Mouse (Mus musculus): Measurements from ENCODE around the gene Fam168a. TPM values are rescaled to one million over a fixed set of nuclear protein-coding genes. Genes with fewer than 3 reads are reported as not detected.
A peak's percentile ranks its signal among the peaks of the same experiment; 100 is the strongest.
"Not testable (repeated sequence)": the region's sequence is repeated elsewhere in the genome, so short reads cannot be mapped to it uniquely, and the experiment has no call there.

Gene Fam168a
- total RNA-seq, 2 experiments from 2014 or later: 35.2 to 39.8 TPM

GRCm38 (mm10) chr7:100699771-100700770, 6.4 kb upstream of the Fam168a start:
- DNase-seq: no peak

GRCm38 (mm10) chr7:100706883-100707480, 547 bp downstream of the Fam168a start:
- no peak for DNase-seq

GRCm38 (mm10) chr7:100718741-100719140, 12.3 kb downstream of the Fam168a start:
- DNase-seq: no peak

- DNase-seq: no peak
These were observed 15.8 kb downstream of the Fam168a start for GRCm38 (mm10) chr7:100722268-100722667.

GRCm38 (mm10) chr7:100723453-100724294, 17.2 kb downstream of the Fam168a start:
- no peak for DNase-seq

GRCm38 (mm10) chr7:100727538-100728085, 21.2 kb downstream of the Fam168a start:
- DNase-seq: no peak

- no peak for DNase-seq
These were observed 23.3 kb downstream of the Fam168a start for GRCm38 (mm10) chr7:100729778-100730177.

GRCm38 (mm10) chr7:100732341-100733050, 26.1 kb downstream of the Fam168a start:
- DNase-seq: no peak

- peak; percentile 41 to 57 for DNase-seq
These were observed 26.8 kb downstream of the Fam168a start for GRCm38 (mm10) chr7:100733051-100733813.

GRCm38 (mm10) chr7:100734201-100734600, 27.8 kb downstream of the Fam168a start:
- DNase-seq: no peak

- not testable (repeated sequence) for DNase-seq
These were observed 28.5 kb downstream of the Fam168a start for GRCm38 (mm10) chr7:100734905-100735304.

GRCm38 (mm10) chr7:100736131-100736530, 29.7 kb downstream of the Fam168a start:
- DNase-seq: no peak

- no peak for DNase-seq
These were observed 37.9 kb downstream of the Fam168a start for GRCm38 (mm10) chr7:100744372-100744771.

GRCm38 (mm10) chr7:100750101-100750500, 43.7 kb downstream of the Fam168a start:
- DNase-seq: no peak

GRCm38 (mm10) chr7:100758718-100759117, 52.3 kb downstream of the Fam168a start:
- DNase-seq: no peak

GRCm38 (mm10) chr7:100762726-100763125, 56.3 kb downstream of the Fam168a start:
- peak in 1 of 2 experiments; percentile 16 for DNase-seq

- no peak for DNase-seq
These were observed 61.1 kb downstream of the Fam168a start for GRCm38 (mm10) chr7:100767568-100767967.

- no peak for DNase-seq
These were observed 61.6 kb downstream of the Fam168a start for GRCm38 (mm10) chr7:100768009-100768408.

- DNase-seq: peak in 1 of 2 experiments; percentile 41
These were observed 63.2 kb downstream of the Fam168a start for GRCm38 (mm10) chr7:100769534-100770083.
